Mouse (Mus musculus): ENCODE results near the gene Csnk2b. TPM values are rescaled to one million over a fixed set of nuclear protein-coding genes. Genes with fewer than 3 reads are reported as not detected.
"Not testable (repeated sequence)": the region's sequence is repeated elsewhere in the genome, so short reads cannot be mapped to it uniquely, and the experiment has no call there.

Csnk2b gene
- polyA plus RNA-seq, 1 experiment from 2014 or later = 308 TPM

GRCm38 (mm10) chr17:35128996-35129395, 7.1 kb upstream of the Csnk2b start:
- peaks cover 10% of the 10 kb centered on the region for H3K36me3 ChIP-seq
- H3K4me1 ChIP-seq (replicated peaks) = peaks cover 34% of the 10 kb centered on the region
- WGBS = 64% methylated on average over 11 of the region's 11 CpGs
- H3K4me2 ChIP-seq = no peak overlapping the region
- H3K4me3 ChIP-seq = no peak overlapping the region
- no peak overlapping the region for H3K9ac ChIP-seq
- no peak for ATAC-seq (ENCODE audit: low FRiP score, low read depth)
- H3K9me3 ChIP-seq = no peaks in the 10 kb centered on the region
- H3K27ac ChIP-seq (replicated peaks) = no peak overlapping the region
- H3K27me3 ChIP-seq = no peaks in the 10 kb centered on the region

GRCm38 (mm10) chr17:35127017-35127416, 5.2 kb upstream of the Csnk2b start:
- Histone ChIP-seq H3K4me1 (replicated peaks) (peaks cover 43% of the 10 kb centered on the region), H3K9ac (peak overlapping the region; percentile 60), H3K27ac (replicated peaks) (peak overlapping the region; percentile 72), H3K27me3 (no peaks in the 10 kb centered on the region), H3K4me3 (peak overlapping the region; percentile 54), H3K4me2 (peak overlapping the region; percentile 67), H3K9me3 (no peaks in the 10 kb centered on the region), H3K36me3 (peaks cover 15% of the 10 kb centered on the region)
- 74% methylated on average over 13 of the region's 13 CpGs for WGBS
- ATAC-seq (ENCODE audit: low FRiP score, low read depth) = no peak

GRCm38 (mm10) chr17:35126206-35126611, 4.4 kb upstream of the Csnk2b start, which contains the start of gene D17H6S53E:
D17H6S53E (plus strand) TSS chr17:35126373.
- peak within 1 kb of the TSS; percentile 72 for H3K27ac ChIP-seq (replicated peaks)
- under 1% methylated on average over 36 of the region's 36 CpGs for WGBS
- peak; percentile 49 for ATAC-seq (ENCODE audit: low FRiP score, low read depth)
- no peaks in the 10 kb centered on the region for H3K27me3 ChIP-seq
- peaks cover 44% of the 10 kb centered on the region for H3K4me1 ChIP-seq (replicated peaks)
- H3K4me2 ChIP-seq = peak within 1 kb of the TSS; percentile 67
- peaks cover 15% of the 10 kb centered on the region for H3K36me3 ChIP-seq
- H3K9ac ChIP-seq = peak within 1 kb of the TSS; percentile 60
- H3K9me3 ChIP-seq = no peaks in the 10 kb centered on the region
- peak within 1 kb of the TSS; percentile 54 for H3K4me3 ChIP-seq

GRCm38 (mm10) chr17:35125578-35125977, 3.7 kb upstream of the Csnk2b start:
- H3K4me2 ChIP-seq = peak overlapping the region; percentile 67
- H3K36me3 ChIP-seq = peaks cover 15% of the 10 kb centered on the region
- no peaks in the 10 kb centered on the region for H3K9me3 ChIP-seq
- ATAC-seq (ENCODE audit: low FRiP score, low read depth) = no peak
- H3K4me3 ChIP-seq = peak overlapping the region; percentile 54
- peak overlapping the region; percentile 60 for H3K9ac ChIP-seq
- 40% methylated on average over 6 of the region's 6 CpGs for WGBS
- H3K27me3 ChIP-seq = no peaks in the 10 kb centered on the region
- H3K27ac ChIP-seq (replicated peaks) = no peak overlapping the region
- peaks cover 46% of the 10 kb centered on the region for H3K4me1 ChIP-seq (replicated peaks)

- Histone ChIP-seq H3K36me3 (peaks cover 15% of the 10 kb centered on the region), H3K4me1 (replicated peaks) (peaks cover 51% of the 10 kb centered on the region), H3K27me3 (no peaks in the 10 kb centered on the region), H3K27ac (replicated peaks) (no peak overlapping the region), H3K9me3 (no peaks in the 10 kb centered on the region), H3K4me3 (no peak overlapping the region; the same call in 1 of the 2 replicates), H3K4me2 (peak overlapping the region; percentile 67; the same call in 1 of the 2 replicates), H3K9ac (no peak overlapping the region)
- ATAC-seq (ENCODE audit: low FRiP score, low read depth) = no peak
- WGBS = 86% methylated on average over 1 of the region's 1 CpGs
Observed at GRCm38 (mm10) chr17:35125081-35125480, 3.2 kb upstream of the Csnk2b start.

GRCm38 (mm10) chr17:35124261-35124896, 2.5 kb upstream of the Csnk2b start:
- H3K4me1 ChIP-seq (replicated peaks) = peaks cover 57% of the 10 kb centered on the region
- ATAC-seq (ENCODE audit: low FRiP score, low read depth); H3K9ac ChIP-seq; H3K27ac ChIP-seq (replicated peaks); H3K9me3 ChIP-seq; H3K27me3 ChIP-seq; H3K4me3 ChIP-seq; H3K4me2 ChIP-seq: not testable (repeated sequence)
- H3K36me3 ChIP-seq = peaks cover 13% of the 10 kb centered on the region
- WGBS = 91% methylated on average over 12 of the region's 12 CpGs

- H3K9ac ChIP-seq; H3K9me3 ChIP-seq; H3K27me3 ChIP-seq; H3K4me3 ChIP-seq; ATAC-seq (ENCODE audit: low FRiP score, low read depth); H3K4me2 ChIP-seq; H3K27ac ChIP-seq (replicated peaks): not testable (repeated sequence)
- Histone ChIP-seq H3K4me1 (replicated peaks) (peaks cover 52% of the 10 kb centered on the region), H3K36me3 (peaks cover 22% of the 10 kb centered on the region)
- WGBS = 93% methylated on average over 9 of the region's 9 CpGs
Observed at GRCm38 (mm10) chr17:35123287-35123686, 1.4 kb upstream of the Csnk2b start.

GRCm38 (mm10) chr17:35121143-35121799, 582 bp downstream of the Csnk2b start, which contains the start of gene Gpank1:
Gpank1 (plus strand) TSS chr17:35121455.
- H3K9ac ChIP-seq = peak within 1 kb of the TSS; percentile 93
- WGBS = under 1% methylated on average over 50 of the region's 50 CpGs
- H3K4me3 ChIP-seq = peak within 1 kb of the TSS; percentile 99
- H3K27me3 ChIP-seq = no peaks in the 10 kb centered on the region
- H3K27ac ChIP-seq (replicated peaks) = peak within 1 kb of the TSS; percentile 91
- H3K4me1 ChIP-seq (replicated peaks) = peaks cover 35% of the 10 kb centered on the region
- H3K9me3 ChIP-seq = no peaks in the 10 kb centered on the region
- H3K36me3 ChIP-seq = peaks cover 36% of the 10 kb centered on the region
- H3K4me2 ChIP-seq = peak within 1 kb of the TSS; percentile 81
- ATAC-seq (ENCODE audit: low FRiP score, low read depth) = peak; percentile 95

- peaks cover 32% of the 10 kb centered on the region for H3K4me1 ChIP-seq (replicated peaks)
- peak overlapping the region; percentile 93 for H3K9ac ChIP-seq
- H3K9me3 ChIP-seq = no peaks in the 10 kb centered on the region
- peaks cover 41% of the 10 kb centered on the region for H3K36me3 ChIP-seq
- H3K27me3 ChIP-seq = no peaks in the 10 kb centered on the region
- peak overlapping the region; percentile 99 for H3K4me3 ChIP-seq
- peak overlapping the region; percentile 81 for H3K4me2 ChIP-seq
- under 1% methylated on average over 33 of the region's 33 CpGs for WGBS
- H3K27ac ChIP-seq (replicated peaks) = peak overlapping the region; percentile 83
- no peak for ATAC-seq (ENCODE audit: low FRiP score, low read depth)
Observed at GRCm38 (mm10) chr17:35120745-35121142, 1.1 kb downstream of the Csnk2b start.

- no peaks in the 10 kb centered on the region for H3K9me3 ChIP-seq
- no peaks in the 10 kb centered on the region for H3K27me3 ChIP-seq
- H3K4me1 ChIP-seq (replicated peaks) = peaks cover 9% of the 10 kb centered on the region
- 87% methylated on average over 8 of the region's 8 CpGs for WGBS
- H3K4me3 ChIP-seq = no peak within 1 kb of the TSS
- no peak within 1 kb of the TSS for H3K4me2 ChIP-seq
- peaks cover 47% of the 10 kb centered on the region for H3K36me3 ChIP-seq
- H3K9ac ChIP-seq = no peak within 1 kb of the TSS
- no peak for ATAC-seq (ENCODE audit: low FRiP score, low read depth)
- no peak within 1 kb of the TSS for H3K27ac ChIP-seq (replicated peaks)
Observed at GRCm38 (mm10) chr17:35115046-35116019, 6.5 kb downstream of the Csnk2b start, which contains the start of gene Ly6g5b. Ly6g5b (minus strand) TSS chr17:35115428.

- Histone ChIP-seq H3K9ac (no peak overlapping the region), H3K4me3 (no peak overlapping the region), H3K27ac (replicated peaks) (no peak overlapping the region), H3K4me2 (no peak overlapping the region), H3K27me3 (no peaks in the 10 kb centered on the region), H3K9me3 (no peaks in the 10 kb centered on the region), H3K4me1 (replicated peaks) (no peaks in the 10 kb centered on the region), H3K36me3 (peaks cover 25% of the 10 kb centered on the region)
- WGBS = 60% methylated on average over 9 of the region's 9 CpGs
- ATAC-seq (ENCODE audit: low FRiP score, low read depth) = no peak
Observed at GRCm38 (mm10) chr17:35111774-35112173, 10.1 kb downstream of the Csnk2b start.
